Comparison of ENCODE assay signal across 11 mouse cellular contexts in genomic region chr19:28160582-28160981, GRCm38 (mm10).
DNase-seq lines count a peak whose midpoint lies in the region; ATAC-seq and TF ChIP-seq lines count a peak whose summit lies in the region.
"Had no signal": no experiment of that assay in that cellular context is flagged by ENCODE, and none has a peak within 500 bp of the region (broad histone marks: within the 10 kb centered on the region; RNA-seq: fewer than 3 reads in every experiment).

No protein-coding gene starts in this region.

- 77% methylated on average over 4 of the region's 4 CpGs for WGBS in liver, adult 2 months
- 58% methylated on average over 4 of the region's 4 CpGs for WGBS in liver, embryonic 11.5 days

- H3K9me3 ChIP-seq in liver, embryonic 11.5 days (ENCODE audit: control insufficient read depth, low read length) = no peaks in the 10 kb centered on the region
- H3K9me3 ChIP-seq: midbrain, embryonic 12.5 days had no signal

- no peak overlapping the region for H3K9ac ChIP-seq in liver, adult 2 months (ENCODE audit: low read depth, low read length)
- H3K9ac ChIP-seq in liver, embryonic 11.5 days (ENCODE audit: low read depth, low read length) = no peak overlapping the region
- H3K9ac ChIP-seq: midbrain, embryonic 12.5 days had no signal

- no peak overlapping the region for H3K4me3 ChIP-seq in liver, adult 2 months (ENCODE audit: insufficient read depth, low read depth, low read length)
- H3K4me3 ChIP-seq in liver, embryonic 11.5 days (ENCODE audit: low read depth, low read length) = no peak overlapping the region
- H3K4me3 ChIP-seq: midbrain, embryonic 12.5 days had no signal

- TF ChIP-seq CTCF in liver, adult 2 months (IDR thresholded peaks at IDR 0.05; ENCODE audit: low read depth, low read length) = peak; percentile 40

- H3K27ac ChIP-seq in liver, adult 2 months (replicated peaks; ENCODE audit: insufficient read depth, low read depth, low read length) = no peak overlapping the region
- H3K27ac ChIP-seq in liver, embryonic 11.5 days (ENCODE audit: low read depth, low read length) = no peak overlapping the region
- H3K27ac ChIP-seq: midbrain, embryonic 12.5 days had no signal

- no peak overlapping the region for H3K4me2 ChIP-seq in liver, embryonic 11.5 days
- H3K4me2 ChIP-seq: midbrain, embryonic 12.5 days had no signal

- ATAC-seq in liver, embryonic 11.5 days (replicated peaks; ENCODE audit: low FRiP score) = no peak
- ATAC-seq: forebrain, embryonic 16.5 days had no signal

- H3K4me1 ChIP-seq in liver, adult 2 months (ENCODE audit: control insufficient read depth, insufficient read depth, low read length) = no peaks in the 10 kb centered on the region
- H3K4me1 ChIP-seq in liver, embryonic 11.5 days (replicated peaks; ENCODE audit: control insufficient read depth, insufficient read depth, low read length) = no peaks in the 10 kb centered on the region
- H3K4me1 ChIP-seq: midbrain, embryonic 12.5 days had no signal

- no peaks in the 10 kb centered on the region for H3K79me2 ChIP-seq in liver, adult 2 months (ENCODE audit: control insufficient read depth, insufficient read depth, low read length)

- no peak for TF ChIP-seq POLR2A in liver, adult 2 months (IDR thresholded peaks at IDR 0.05; ENCODE audit: extremely low read depth, insufficient read depth, low read length)

- H3K27me3 ChIP-seq in liver, adult 2 months (ENCODE audit: control insufficient read depth, insufficient read depth, low read length) = no peaks in the 10 kb centered on the region
- H3K27me3 ChIP-seq in liver, embryonic 11.5 days (replicated peaks; ENCODE audit: control insufficient read depth, insufficient read depth, low read length) = no peaks in the 10 kb centered on the region

- DNase-seq in adrenal gland, postnatal 25 days = peak; percentile 7
- no peak for DNase-seq in adrenal gland, postnatal 4 days (ENCODE audit: low spot score in 2 of 2)
- DNase-seq in liver, adult 2 months (ENCODE audit: extremely low read depth, low read depth, low spot score) = peak; percentile 10
- no peak for DNase-seq in liver, embryonic 11.5 days (ENCODE audit: low spot score)
- DNase-seq in NIH3T3 (ENCODE audit: low read depth) = peak; percentile 56
- peak; percentile 33 for DNase-seq in retina, postnatal 1 day
- DNase-seq in heart, adult 9 months (ENCODE audit: low spot score in 2 of 2) = no peak
- no peak for DNase-seq in Muller cell, postnatal 12 days (ENCODE audit: inconsistent ontology term)
- DNase-seq: cerebellum, adult 11 months had no signal

- H3K36me3 ChIP-seq in liver, adult 2 months (ENCODE audit: control insufficient read depth, insufficient read depth, low read length) = no peaks in the 10 kb centered on the region
- no peaks in the 10 kb centered on the region for H3K36me3 ChIP-seq in liver, embryonic 11.5 days (ENCODE audit: control insufficient read depth, insufficient read depth, low read length)
- H3K36me3 ChIP-seq: midbrain, embryonic 12.5 days had no signal

Comparison
In these comparisons a context has a peak if more than half of its experiments do, and no peak if none do; other contexts are left out.
1. DNase-seq: peak in adrenal gland, postnatal 25 days (single experiment), liver, adult 2 months (single experiment), NIH3T3 (single experiment) and retina, postnatal 1 day (single experiment); none in adrenal gland, postnatal 4 days (0 of 2), liver, embryonic 11.5 days (single experiment), heart, adult 9 months (0 of 2) and Muller cell, postnatal 12 days (single experiment).